Mouse (Mus musculus): ENCODE data around the gene Ildr1. TPM values are rescaled to one million over a fixed set of nuclear protein-coding genes. Genes with fewer than 3 reads are reported as not detected.

Gene Ildr1
- polyA plus RNA-seq, 1 experiment from 2014 or later, result 6.0 TPM

Other genes starting within 250 kb of the Ildr1 start
- 0.42 and 1.4 TPM in 2 replicates for gene Stfa3, start 238.6 kb upstream of the Ildr1 start, polyA plus RNA-seq (2015; fragmentation: Nextera tagmentation; extraction: Ambion mirVana)
- gene Casr, start 131.8 kb upstream of the Ildr1 start, polyA plus RNA-seq (2015; fragmentation: Nextera tagmentation; extraction: Ambion mirVana), result 0.04 TPM in 1 of 2 replicates, not detected in the other
- gene Cd86, start 27.9 kb upstream of the Ildr1 start, polyA plus RNA-seq (2015; fragmentation: Nextera tagmentation; extraction: Ambion mirVana), result 2.0 and 2.6 TPM in 2 replicates
- 41.7 and 42.8 TPM in 2 replicates for gene Slc15a2, start 91.0 kb downstream of the Ildr1 start, polyA plus RNA-seq (2015; fragmentation: Nextera tagmentation; extraction: Ambion mirVana)
- 30.2 and 32.2 TPM in 2 replicates for gene Iqcb1, start 134.4 kb downstream of the Ildr1 start, polyA plus RNA-seq (2015; fragmentation: Nextera tagmentation; extraction: Ambion mirVana)
- gene Eaf2, start 181.0 kb downstream of the Ildr1 start, polyA plus RNA-seq (2015; fragmentation: Nextera tagmentation; extraction: Ambion mirVana), result 0.90 and 1.5 TPM in 2 replicates
- gene Golgb1, start 181.2 kb downstream of the Ildr1 start, polyA plus RNA-seq (2015; fragmentation: Nextera tagmentation; extraction: Ambion mirVana), result 87.6 and 90.5 TPM in 2 replicates
- gene Hcls1, start 241.0 kb downstream of the Ildr1 start, polyA plus RNA-seq (2015; fragmentation: Nextera tagmentation; extraction: Ambion mirVana), result 5.5 and 7.8 TPM in 2 replicates